Mouse (Mus musculus) hindbrain, embryonic 14.5 days (tissue): ENCODE data around the gene Cep68. TPM values are rescaled to one million over a fixed set of nuclear protein-coding genes. Genes with fewer than 3 reads are reported as not detected.
A peak's percentile ranks its signal among the peaks of the same experiment; 100 is the strongest.
"Not testable (repeated sequence)": the region's sequence is repeated elsewhere in the genome, so short reads cannot be mapped to it uniquely, and the experiment has no call there.

ENCODE experiments used
- ATAC-seq: fragments of 200-750 bp; cut with Nextera tagmentation; 2 replicates; pipeline ENCODE4 v1.8.0; 2017; ENCODE audit warnings: moderate number of reproducible peaks, mild to moderate bottlenecking, moderate TSS enrichment, moderate library complexity; ENCODE audit not compliant: low FRiP score
- DNase-seq: peaks from one replicate; pipeline ENCODE4 v3.0.0-alpha.2; 2015; ENCODE audit warnings: low spot score
- H3K27ac ChIP-seq: fragments of 300-500 bp; sonication (generic); 2 replicates; pipeline ENCODE4 v1.5.1; 2014; ENCODE audit warnings: mild to moderate bottlenecking, moderate library complexity
- H3K27me3 ChIP-seq: fragments of 300-500 bp; sonication (generic); 2 replicates; pipeline ENCODE4 v1.6.1; 2014; ENCODE audit warnings: mild to moderate bottlenecking, low read length, mixed read lengths; ENCODE audit not compliant: control insufficient read depth, insufficient read depth
- H3K36me3 ChIP-seq: fragments of 300-500 bp; sonication (generic); replicated peaks from 2 replicates; pipeline ENCODE4 v1.6.1; 2014; ENCODE audit not compliant: control insufficient read depth, insufficient read depth
- H3K4me1 ChIP-seq: fragments of 300-500 bp; sonication (generic); replicated peaks from 2 replicates; pipeline ENCODE4 v1.6.1; 2014; ENCODE audit warnings: antibody characterized with exemption, low read length, mixed read lengths; ENCODE audit not compliant: control insufficient read depth, insufficient read depth
- H3K4me2 ChIP-seq: fragments of 300-500 bp; sonication (generic); replicated peaks from 2 replicates; pipeline ENCODE4 v1.6.1; 2014; ENCODE audit warnings: mild to moderate bottlenecking, moderate library complexity
- H3K4me3 ChIP-seq: fragments of 300-500 bp; sonication (generic); replicated peaks from 2 replicates; pipeline ENCODE4 v1.5.1; 2014; ENCODE audit warnings: mild to moderate bottlenecking, low read length
- H3K9ac ChIP-seq: fragments of 300-500 bp; sonication (generic); 2 replicates; pipeline ENCODE4 v1.6.1; 2014
- H3K9me3 ChIP-seq: fragments of 300-500 bp; sonication (generic); 2 replicates; pipeline ENCODE4 v1.6.1; 2016; ENCODE audit warnings: low read length; ENCODE audit not compliant: control insufficient read depth
- WGBS: fragments of 180-500 bp; shearing (Covaris S2); extraction: QIAGEN DNeasy Blood & Tissue Kit; methylation state at CpG from one replicate; pipeline ENCODE4 v1.1.7; 2014; 5-methylcytosine and 5-hydroxymethylcytosine counted together
- polyA plus RNA-seq: library from polyadenylated mRNA; unstranded; fragments of >200 nt; fragmentation: Nextera tagmentation; extraction: Ambion mirVana; gene quantifications from 2 replicates; pipeline ENCODE4 v1.2.1, GENCODE M21; 2014

The Cep68 gene
- polyA plus RNA-seq, 1 experiment from 2014 or later = 29.6 TPM

DNA sequence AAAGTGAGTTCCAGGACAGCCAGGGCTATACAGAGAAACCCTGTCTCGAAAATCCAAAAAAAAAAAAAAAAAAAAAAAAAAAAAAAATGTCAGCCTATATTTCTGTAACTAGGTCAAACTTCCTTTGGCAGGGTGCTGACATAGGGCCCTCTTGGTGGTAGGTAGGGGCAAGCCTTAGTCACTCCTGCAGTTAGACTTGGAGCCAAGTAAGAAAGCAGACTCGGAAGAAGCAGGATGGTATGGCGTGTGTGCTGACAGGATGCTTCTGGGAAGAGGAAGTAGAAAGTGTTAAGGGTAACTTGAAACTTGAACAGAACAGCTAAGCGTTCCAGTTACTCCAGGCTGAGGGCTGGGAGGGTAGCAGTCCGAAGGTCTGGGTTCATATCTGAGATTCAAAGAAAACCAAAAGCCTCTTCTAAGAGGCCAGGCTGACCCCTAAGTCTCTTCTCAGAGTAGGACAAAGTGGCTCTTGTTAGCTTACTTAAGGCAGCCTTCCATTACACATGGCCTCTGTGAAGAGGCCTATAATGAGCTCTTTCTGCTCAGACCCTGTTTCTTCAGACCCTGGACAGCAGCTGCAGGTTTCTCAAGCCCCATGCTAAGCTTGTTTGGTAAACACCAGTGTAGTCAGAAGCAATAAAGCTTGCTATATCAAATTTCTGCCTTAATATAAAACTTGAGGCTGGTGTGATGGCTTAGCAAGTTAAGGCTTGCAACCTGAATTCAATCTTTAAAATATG, 17.0 kb downstream of the Cep68 start:
- DNase-seq = no peak
- H3K36me3 ChIP-seq = peaks cover 93% of the 10 kb centered on the region
- H3K4me1 ChIP-seq = no peaks in the 10 kb centered on the region
- no peak overlapping the region for H3K27ac ChIP-seq
- no peaks in the 10 kb centered on the region for H3K27me3 ChIP-seq
- no peak overlapping the region for H3K9ac ChIP-seq
- H3K4me2 ChIP-seq = no peak overlapping the region
- 87% methylated on average over 4 of the region's 5 CpGs for WGBS
- no peak overlapping the region for H3K4me3 ChIP-seq
- H3K9me3 ChIP-seq = no peaks in the 10 kb centered on the region
- no peak for ATAC-seq

DNA sequence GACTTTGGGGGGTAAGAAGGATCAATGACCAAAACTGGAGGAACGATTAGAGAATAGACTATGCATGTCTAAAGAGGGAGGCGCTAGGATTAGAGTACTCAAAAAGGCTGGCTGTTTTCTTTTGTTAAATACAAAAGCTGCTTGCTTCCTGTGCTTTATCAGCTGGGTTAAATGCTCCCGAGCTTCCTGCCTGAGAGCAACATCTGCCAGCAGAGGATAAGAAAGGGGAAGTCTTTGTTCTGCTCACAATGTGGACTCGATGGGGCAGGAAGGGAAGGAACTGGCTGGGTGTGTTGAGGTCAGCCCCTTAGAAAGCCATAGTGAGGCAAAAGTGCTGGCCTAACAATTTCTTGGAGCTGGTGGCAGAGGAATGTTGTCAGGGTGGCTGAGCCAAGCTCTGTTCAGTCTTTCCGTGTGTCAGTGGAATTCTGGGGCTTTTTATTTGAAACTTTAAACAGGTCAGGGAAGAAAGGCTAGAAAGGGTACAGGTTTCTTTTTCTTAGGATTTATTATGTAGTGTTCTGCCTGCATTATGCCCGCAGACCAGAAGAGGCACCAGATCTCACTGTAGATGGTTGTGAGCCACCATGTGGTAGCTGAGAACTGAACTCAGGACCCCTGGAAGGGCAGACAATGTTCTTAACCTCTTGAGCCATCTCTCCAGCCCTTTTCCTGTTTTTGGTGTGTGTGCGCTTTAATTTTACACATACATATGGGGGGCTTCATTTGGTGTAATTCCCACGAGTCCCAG, 17.9 kb downstream of the Cep68 start:
- Histone ChIP-seq H3K36me3 (peaks cover 90% of the 10 kb centered on the region), H3K9ac (no peak overlapping the region), H3K4me1 (no peaks in the 10 kb centered on the region), H3K27me3 (no peaks in the 10 kb centered on the region), H3K4me2 (no peak overlapping the region), H3K9me3 (no peaks in the 10 kb centered on the region), H3K27ac (peak overlapping the region; percentile 15), H3K4me3 (no peak overlapping the region)
- DNase-seq (no peak), ATAC-seq (no peak)
- 36% methylated on average over 8 of the region's 8 CpGs for WGBS

DNA sequence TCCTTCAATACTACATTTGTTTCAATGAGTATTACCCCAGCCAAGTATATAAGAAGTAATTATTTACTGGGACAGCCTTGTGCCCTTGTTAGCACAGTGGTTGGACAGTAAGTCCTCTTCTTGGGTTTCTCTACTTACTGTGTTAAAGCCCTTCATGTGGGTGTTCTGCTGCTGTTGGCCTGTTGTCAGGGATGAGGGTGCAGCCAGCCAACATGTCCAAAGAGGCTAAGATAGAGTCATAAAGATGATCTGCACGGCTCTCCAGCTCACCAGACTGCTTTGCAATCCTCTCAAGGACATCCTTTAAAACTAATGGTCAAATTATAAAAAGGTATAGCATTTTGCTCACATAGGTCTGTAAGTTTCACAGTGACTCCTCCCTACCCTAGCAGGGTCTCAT, 18.9 kb downstream of the Cep68 start:
- WGBS = 82% methylated on average over 1 of the region's 1 CpGs
- Histone ChIP-seq H3K4me1 (no peaks in the 10 kb centered on the region), H3K27ac (0 out of 2 replicates have a peak overlapping the region, but pooled peaks have one; percentile 14), H3K9me3 (no peaks in the 10 kb centered on the region), H3K4me2 (no peak overlapping the region), H3K9ac (no peak overlapping the region), H3K36me3 (peaks cover 91% of the 10 kb centered on the region), H3K4me3 (no peak overlapping the region), H3K27me3 (no peaks in the 10 kb centered on the region)
- DNase-seq (no peak), ATAC-seq (no peak)

DNA sequence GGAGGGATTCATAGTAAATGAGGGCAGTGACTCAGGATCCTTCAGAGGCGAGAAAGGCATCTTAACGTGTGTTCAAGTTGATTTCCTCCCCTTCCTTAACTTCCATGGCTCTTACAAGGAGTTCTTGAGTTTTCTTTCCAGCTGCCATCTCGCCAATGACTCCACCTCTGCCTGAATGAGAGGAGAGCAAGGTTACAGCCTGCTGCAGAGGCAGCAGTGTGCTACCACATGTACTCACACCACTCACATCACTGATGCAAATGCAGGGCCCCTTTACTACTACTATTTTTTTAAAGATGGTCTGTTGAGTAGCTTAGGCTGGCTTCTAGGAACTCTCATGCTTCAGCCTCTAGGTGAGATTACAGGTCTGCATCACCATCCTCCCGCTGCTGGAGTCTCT, 19.9 kb downstream of the Cep68 start:
- no peaks in the 10 kb centered on the region for H3K9me3 ChIP-seq
- no peak overlapping the region for H3K9ac ChIP-seq
- 87% methylated on average over 4 of the region's 4 CpGs for WGBS
- H3K36me3 ChIP-seq = peaks cover 90% of the 10 kb centered on the region
- DNase-seq (no peak), ATAC-seq (no peak)
- no peaks in the 10 kb centered on the region for H3K4me1 ChIP-seq
- no peak overlapping the region for H3K27ac ChIP-seq
- no peak overlapping the region for H3K4me3 ChIP-seq
- no peak overlapping the region for H3K4me2 ChIP-seq
- no peaks in the 10 kb centered on the region for H3K27me3 ChIP-seq

DNA sequence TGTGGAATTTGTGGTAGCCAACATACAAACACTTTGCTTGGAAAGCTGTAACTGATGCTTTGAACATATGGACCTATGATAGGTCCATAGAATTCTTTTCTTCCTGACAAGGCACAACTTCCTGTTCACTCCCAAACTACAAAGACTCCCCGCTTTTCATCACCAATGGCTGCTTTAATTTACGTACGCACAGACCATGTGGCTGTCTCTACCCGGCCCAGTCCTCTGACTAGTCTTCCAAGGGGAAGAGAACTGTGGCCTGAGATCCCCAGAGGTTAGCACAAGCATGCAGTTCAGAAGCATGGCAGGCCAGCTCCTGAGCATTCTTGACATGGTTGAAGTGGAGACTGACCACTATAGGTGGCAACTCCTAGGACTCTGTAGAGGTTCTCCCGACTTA, 20.6 kb downstream of the Cep68 start:
- WGBS = 77% methylated on average over 5 of the region's 5 CpGs

DNA sequence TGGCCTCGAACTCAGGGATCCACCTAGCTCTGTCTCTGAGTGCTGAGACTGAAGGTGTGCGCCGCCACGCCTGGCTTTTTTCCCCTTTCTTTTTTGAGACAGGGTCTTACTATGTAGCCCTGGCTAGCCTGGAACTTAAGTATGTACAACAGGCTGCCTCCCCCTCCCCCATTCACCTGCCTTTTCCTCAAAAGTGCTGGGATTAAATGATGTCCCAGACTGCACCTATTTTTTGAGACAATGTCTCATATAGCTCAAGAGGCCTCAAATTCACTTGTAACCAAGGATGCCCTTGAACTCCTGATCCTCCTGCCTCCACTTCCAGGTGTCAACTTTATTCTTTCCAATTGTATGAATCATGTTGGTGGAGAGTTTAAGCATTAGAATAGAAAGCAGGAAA, 23.3 kb downstream of the Cep68 start:
- no peak overlapping the region for H3K4me2 ChIP-seq
- no peaks in the 10 kb centered on the region for H3K9me3 ChIP-seq
- H3K9ac ChIP-seq = no peak overlapping the region
- WGBS = 96% methylated on average over 4 of the region's 4 CpGs
- DNase-seq (no peak), ATAC-seq (no peak)
- no peak overlapping the region for H3K27ac ChIP-seq
- H3K4me1 ChIP-seq = no peaks in the 10 kb centered on the region
- H3K4me3 ChIP-seq = no peak overlapping the region
- peaks cover 90% of the 10 kb centered on the region for H3K36me3 ChIP-seq
- H3K27me3 ChIP-seq = no peaks in the 10 kb centered on the region

More for the DNA sequence above, 20.6 kb downstream of the Cep68 start:
- ATAC-seq = no peak
- Histone ChIP-seq H3K9ac (no peak overlapping the region), H3K9me3 (no peaks in the 10 kb centered on the region), H3K27ac (no peak overlapping the region), H3K4me3 (no peak overlapping the region), H3K27me3 (no peaks in the 10 kb centered on the region), H3K4me1 (no peaks in the 10 kb centered on the region), H3K36me3 (peaks cover 91% of the 10 kb centered on the region), H3K4me2 (no peak overlapping the region)
- DNase-seq = no peak

DNA sequence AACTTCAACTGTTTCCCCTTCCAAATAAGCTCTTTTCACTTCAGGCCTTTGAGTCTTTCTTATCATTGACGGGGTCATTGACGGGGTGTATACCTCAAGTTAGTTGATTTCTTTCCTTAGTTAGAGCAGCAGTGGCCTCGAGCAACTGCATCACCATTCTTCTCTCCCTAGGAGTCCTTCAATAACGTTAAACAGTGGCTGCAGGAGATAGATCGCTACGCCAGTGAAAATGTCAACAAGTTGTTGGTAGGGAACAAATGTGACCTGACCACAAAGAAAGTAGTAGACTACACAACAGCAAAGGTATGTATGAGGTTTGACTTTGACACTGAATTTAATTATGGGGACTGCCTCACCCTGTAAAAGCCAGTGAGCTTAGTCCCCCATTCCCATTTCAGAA, 25.0 kb downstream of the Cep68 start:
- H3K4me3 ChIP-seq = no peak overlapping the region
- no peak for ATAC-seq
- H3K27me3 ChIP-seq = no peaks in the 10 kb centered on the region
- no peaks in the 10 kb centered on the region for H3K4me1 ChIP-seq
- H3K4me2 ChIP-seq = no peak overlapping the region
- no peak for DNase-seq
- no peak overlapping the region for H3K27ac ChIP-seq
- 86% methylated on average over 6 of the region's 6 CpGs for WGBS
- H3K36me3 ChIP-seq = peaks cover 89% of the 10 kb centered on the region
- no peaks in the 10 kb centered on the region for H3K9me3 ChIP-seq
- no peak overlapping the region for H3K9ac ChIP-seq

DNA sequence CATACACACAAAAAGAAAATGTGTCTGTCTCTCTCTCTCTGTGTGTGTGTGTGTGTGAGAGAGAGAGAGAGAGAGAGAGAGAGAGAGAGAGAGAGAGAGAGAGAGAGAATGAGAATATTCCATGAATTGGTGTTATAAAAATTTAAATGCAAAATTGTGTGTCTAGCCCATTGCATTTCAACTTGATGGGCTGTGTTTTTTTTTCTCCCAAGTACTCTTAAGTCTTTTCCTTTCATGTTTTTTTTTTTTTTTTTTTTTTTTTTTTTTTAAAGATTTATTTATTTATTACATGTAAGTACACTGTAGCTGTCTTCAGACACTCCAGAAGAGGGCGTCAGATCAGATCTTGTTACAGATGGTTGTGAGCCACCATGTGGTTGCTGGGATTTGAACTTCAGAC, 27.6 kb downstream of the Cep68 start:
- H3K36me3 ChIP-seq = peaks cover 90% of the 10 kb centered on the region
- H3K4me2 ChIP-seq, H3K27ac ChIP-seq, H3K4me1 ChIP-seq, H3K9ac ChIP-seq, ATAC-seq, H3K9me3 ChIP-seq, H3K27me3 ChIP-seq, H3K4me3 ChIP-seq, DNase-seq: not testable (repeated sequence)
- no CpG with 5 or more reads among the region's 1 CpGs for WGBS

DNA sequence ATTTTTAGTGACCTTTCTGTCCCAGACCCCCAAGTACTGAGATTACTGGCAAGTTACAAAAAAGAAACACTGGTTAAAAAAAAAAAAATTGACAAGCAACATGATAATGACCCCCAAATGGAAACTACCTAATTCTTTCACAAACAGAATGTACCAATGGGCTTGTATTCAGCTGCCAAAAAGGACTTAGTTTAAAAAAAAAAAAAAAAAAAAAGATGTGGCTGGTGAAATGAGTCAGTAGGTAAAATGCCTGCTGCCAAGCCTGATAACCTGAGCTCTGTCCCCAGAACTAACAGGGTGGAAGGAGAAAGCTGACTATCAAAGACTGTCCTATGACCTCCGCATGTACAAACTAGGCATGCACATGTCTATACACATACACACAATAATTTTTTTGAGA, 32.0 kb downstream of the Cep68 start:
- no peak overlapping the region for H3K27ac ChIP-seq
- no peaks in the 10 kb centered on the region for H3K9me3 ChIP-seq
- peaks cover 65% of the 10 kb centered on the region for H3K36me3 ChIP-seq
- H3K4me1 ChIP-seq = peaks cover 4% of the 10 kb centered on the region; the same call in 1 of the 2 replicates
- ATAC-seq = no peak
- WGBS = 98% methylated on average over 1 of the region's 1 CpGs
- no peak overlapping the region for H3K4me2 ChIP-seq
- no peak overlapping the region for H3K4me3 ChIP-seq
- no peak overlapping the region for H3K9ac ChIP-seq
- no peaks in the 10 kb centered on the region for H3K27me3 ChIP-seq
- DNase-seq = no peak
